Mouse (Mus musculus) kidney, embryonic 16.5 days (tissue): ENCODE measurements around the gene Rapgefl1. TPM values are rescaled to one million over a fixed set of nuclear protein-coding genes. Genes with fewer than 3 reads are reported as not detected.

Source experiments
- ATAC-seq: fragments of 200-750 bp; cut with Nextera tagmentation; 2 replicates; pipeline ENCODE4 v1.8.0; 2017; ENCODE audit warnings: moderate TSS enrichment; ENCODE audit not compliant: low FRiP score, low TSS enrichment
- H3K27ac ChIP-seq: fragments of 300-500 bp; sonication (generic); 2 replicates; pipeline ENCODE4 v1.5.1; 2014; ENCODE audit warnings: low read length
- H3K27me3 ChIP-seq: fragments of 300-500 bp; sonication (generic); 2 replicates; pipeline ENCODE4 v1.6.1; 2014; ENCODE audit warnings: low read length, control low read depth, mixed read lengths; ENCODE audit not compliant: insufficient read depth
- H3K36me3 ChIP-seq: fragments of 300-500 bp; sonication (generic); 2 replicates; pipeline ENCODE4 v1.6.1; 2014; ENCODE audit warnings: low read length, control low read depth, mixed read lengths; ENCODE audit not compliant: insufficient read depth
- H3K4me1 ChIP-seq: fragments of 300-500 bp; sonication (generic); 2 replicates; pipeline ENCODE4 v1.6.1; 2014; ENCODE audit warnings: low read length, control low read depth, mixed read lengths; ENCODE audit not compliant: insufficient read depth
- H3K4me2 ChIP-seq: fragments of 300-500 bp; sonication (generic); replicated peaks from 2 replicates; pipeline ENCODE4 v1.6.1; 2014; ENCODE audit warnings: low read depth, low read length
- H3K4me3 ChIP-seq: fragments of 300-500 bp; sonication (generic); 2 replicates; pipeline ENCODE4 v1.5.1; 2014; ENCODE audit warnings: mild to moderate bottlenecking, low read length
- H3K9ac ChIP-seq: fragments of 300-500 bp; sonication (generic); replicated peaks from 2 replicates; pipeline ENCODE4 v1.6.1; 2014; ENCODE audit warnings: low read length
- H3K9me3 ChIP-seq: fragments of 300-500 bp; sonication (generic); 2 replicates; pipeline ENCODE4 v1.6.1; 2016; ENCODE audit warnings: low read length, control low read depth
- WGBS: fragments of 180-500 bp; shearing (Covaris S2); extraction: QIAGEN DNeasy Blood & Tissue Kit; methylation state at CpG from one replicate; pipeline ENCODE4 v1.1.7; 2014; 5-methylcytosine and 5-hydroxymethylcytosine counted together
- polyA plus RNA-seq: library from polyadenylated mRNA; unstranded; fragments of >200 nt; fragmentation: Nextera tagmentation; extraction: Ambion mirVana; gene quantifications from 2 replicates; pipeline ENCODE4 v1.2.1, GENCODE M21; 2015

The Rapgefl1 gene
- polyA plus RNA-seq, 1 experiment from 2014 or later: 1.8 TPM

GRCm38 (mm10) chr11:98900529-98901125 lies 64.0 kb downstream of the Rapgefl1 start:
- Histone ChIP-seq H3K27me3 (no peaks in the 10 kb centered on the region), H3K4me1 (peaks cover 18% of the 10 kb centered on the region), H3K4me3 (no peak overlapping the region), H3K4me2 (no peak overlapping the region), H3K9me3 (no peaks in the 10 kb centered on the region), H3K27ac (no peak overlapping the region), H3K36me3 (peaks cover 42% of the 10 kb centered on the region), H3K9ac (no peak overlapping the region)
- WGBS: 74% methylated on average over 12 of the region's 12 CpGs
- ATAC-seq: no peak

- Histone ChIP-seq H3K9ac (peak overlapping the region; percentile 39; the same call in 1 of the 2 replicates), H3K36me3 (peaks cover 28% of the 10 kb centered on the region), H3K4me2 (0 out of 2 replicates have a peak overlapping the region, but pooled peaks have one; percentile 12), H3K4me1 (peaks cover 18% of the 10 kb centered on the region), H3K27me3 (no peaks in the 10 kb centered on the region), H3K9me3 (no peaks in the 10 kb centered on the region), H3K4me3 (no peak overlapping the region), H3K27ac (peak overlapping the region; percentile 85)
- ATAC-seq: 0 out of 2 replicates have a peak, but pooled peaks have one; percentile 20
- 14% methylated on average over 10 of the region's 10 CpGs for WGBS
Observed at GRCm38 (mm10) chr11:98902621-98903245, 66.1 kb downstream of the Rapgefl1 start.

Other genes with a start within 250 kb of the Rapgefl1 start
- gene Ormdl3, start 249.4 kb upstream of the Rapgefl1 start, polyA plus RNA-seq: 67.2 and 67.6 TPM in 2 replicates
- not detected in 2 replicates for gene Lrrc3c, start 238.5 kb upstream of the Rapgefl1 start, polyA plus RNA-seq
- 0.86 and 1.6 TPM in 2 replicates for gene Gm12355, start 211.1 kb upstream of the Rapgefl1 start, polyA plus RNA-seq
- gene Gsdma3, start 210.4 kb upstream of the Rapgefl1 start, polyA plus RNA-seq: not detected in 2 replicates
- gene Gsdma2, start 190.0 kb upstream of the Rapgefl1 start, polyA plus RNA-seq: not detected in 2 replicates
- gene Gsdma, start 172.4 kb upstream of the Rapgefl1 start, polyA plus RNA-seq: not detected in 2 replicates
- 289 and 303 TPM in 2 replicates for gene Psmd3, start 154.2 kb upstream of the Rapgefl1 start, polyA plus RNA-seq
- gene Csf3, start 135.5 kb upstream of the Rapgefl1 start, polyA plus RNA-seq: 0.11 TPM in 1 of 2 replicates, not detected in the other
- 71.4 and 73.9 TPM in 2 replicates for gene Med24, start 107.3 kb upstream of the Rapgefl1 start, polyA plus RNA-seq
- 24.4 and 25.9 TPM in 2 replicates for gene Thra, start 96.1 kb upstream of the Rapgefl1 start, polyA plus RNA-seq
- gene Nr1d1, start 61.5 kb upstream of the Rapgefl1 start, polyA plus RNA-seq: 2.2 and 2.4 TPM in 2 replicates
- gene Msl1, start 41.3 kb upstream of the Rapgefl1 start, polyA plus RNA-seq: 23.7 and 24.2 TPM in 2 replicates
- 36.2 and 41.0 TPM in 2 replicates for gene Casc3, start 31.9 kb upstream of the Rapgefl1 start, polyA plus RNA-seq
- gene Wipf2, start 26.9 kb downstream of the Rapgefl1 start, polyA plus RNA-seq: 5.4 and 5.9 TPM in 2 replicates
- 36.2 and 38.6 TPM in 2 replicates for gene Cdc6, start 71.0 kb downstream of the Rapgefl1 start, polyA plus RNA-seq
- gene Rara, start 91.0 kb downstream of the Rapgefl1 start, polyA plus RNA-seq: 31.4 and 32.5 TPM in 2 replicates
- 0.59 TPM in 1 of 2 replicates, not detected in the other for gene Gjd3, start 146.2 kb downstream of the Rapgefl1 start, polyA plus RNA-seq
- gene Top2a, start 187.4 kb downstream of the Rapgefl1 start, polyA plus RNA-seq: 213 and 252 TPM in 2 replicates
- 771 and 832 TPM in 2 replicates for gene Igfbp4, start 204.5 kb downstream of the Rapgefl1 start, polyA plus RNA-seq